Mouse (Mus musculus) left cerebral cortex, postnatal 4 days (tissue): ENCODE data around the gene Tmem265. TPM values are rescaled to one million over a fixed set of nuclear protein-coding genes. Genes with fewer than 3 reads are reported as not detected.
A peak's percentile ranks its signal among the peaks of the same experiment; 100 is the strongest.

Source experiments
- DNase-seq: peaks from one replicate; pipeline ENCODE4 v3.0.0-alpha.2; 2022
- intact Hi-C: fragments of 180-260 bp; cut with DNase I; formaldehyde crosslinking; loops from one replicate; pipeline ENCODE4 v1.15.1; 2025
- total RNA-seq, 2 experiments: library from RNA; stranded (reverse); gene quantifications; 2 replicates each; pipeline ENCODE4 v1.2.3; 2021

Gene Tmem265
- total RNA-seq, 2 experiments from 2014 or later = 6.9 to 9.3 TPM

DNA sequence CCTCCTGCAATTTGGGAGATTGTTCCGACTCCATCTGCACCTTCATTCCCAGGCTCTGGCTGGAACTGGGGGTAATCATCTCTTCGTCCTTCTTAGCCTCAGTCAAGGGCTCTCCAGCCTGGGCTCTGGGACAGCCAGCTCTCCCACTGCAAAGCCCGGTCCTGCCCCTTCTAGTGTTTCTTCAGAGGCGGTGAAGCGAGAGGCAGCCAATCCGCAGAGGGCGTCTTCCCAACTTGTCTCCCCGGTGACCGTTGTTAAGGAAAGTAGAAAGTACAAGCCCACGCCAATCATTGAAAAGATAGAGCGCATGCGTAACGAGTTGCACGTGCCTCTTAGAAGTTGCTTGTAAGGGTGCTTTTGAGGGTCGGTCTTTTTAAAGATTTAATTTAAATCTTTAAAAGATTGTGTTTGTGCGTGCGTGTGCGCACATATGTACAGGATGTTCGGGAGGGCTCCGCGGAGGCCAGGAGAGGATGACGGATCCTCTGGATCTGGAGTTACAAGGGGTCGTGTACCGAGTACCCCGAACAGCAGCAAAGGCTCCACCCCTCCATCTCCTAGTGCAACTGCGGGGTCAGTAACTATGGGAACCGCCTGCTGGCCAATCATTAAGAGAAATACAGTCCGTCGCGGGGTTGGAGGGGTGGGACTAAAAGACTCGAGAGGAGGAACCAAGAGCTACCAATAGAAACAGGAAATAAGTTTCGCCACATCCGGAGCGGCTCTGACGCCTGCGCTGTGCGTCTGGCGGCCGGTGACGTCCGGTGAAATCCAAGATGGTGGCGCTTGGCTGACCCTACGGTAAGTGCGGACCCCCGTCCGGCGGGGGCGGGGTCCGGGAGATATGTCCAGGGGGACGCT is 27.1 kb downstream of the Tmem265 start, which contains the start of the genes Ccdc189 and Rnf40:
TSS of gene Ccdc189 (minus strand) at position 585 of the 861 bp plus-strand sequence.
TSS of gene Rnf40 (plus strand) at position 757 of the 861 bp plus-strand sequence.
- intact Hi-C loops = no loop called here

DNA sequence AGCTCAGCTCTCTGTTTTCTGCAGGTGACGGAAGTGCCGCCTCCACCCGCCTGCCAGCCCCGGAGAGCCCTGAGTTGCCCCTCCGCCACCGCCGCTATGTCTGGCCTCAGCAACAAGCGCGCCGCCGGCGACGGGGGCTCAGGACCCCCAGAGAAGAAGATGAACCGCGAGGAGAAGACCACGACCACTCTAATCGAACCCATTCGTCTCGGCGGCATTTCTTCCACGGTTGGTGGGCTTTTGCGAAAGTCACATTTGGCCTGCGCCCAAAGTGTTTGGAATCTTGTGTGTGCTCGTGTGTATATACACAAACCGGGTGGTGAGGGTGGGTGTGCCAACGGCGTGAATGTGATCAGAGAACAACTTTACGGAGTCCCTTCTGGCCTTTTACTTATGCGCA is 27.7 kb downstream of the Tmem265 start:
- no peak for DNase-seq

More for the DNA sequence above, 27.1 kb downstream of the Tmem265 start, which contains the start of the genes Ccdc189 and Rnf40:
- peak; percentile 95 for DNase-seq

GRCm38 (mm10) chr7:127589637-127590036 is 28.4 kb downstream of the Tmem265 start:
- intact Hi-C loops = no loop called here

More for the DNA sequence above, 27.7 kb downstream of the Tmem265 start:
- intact Hi-C loops = no loop called here

DNA sequence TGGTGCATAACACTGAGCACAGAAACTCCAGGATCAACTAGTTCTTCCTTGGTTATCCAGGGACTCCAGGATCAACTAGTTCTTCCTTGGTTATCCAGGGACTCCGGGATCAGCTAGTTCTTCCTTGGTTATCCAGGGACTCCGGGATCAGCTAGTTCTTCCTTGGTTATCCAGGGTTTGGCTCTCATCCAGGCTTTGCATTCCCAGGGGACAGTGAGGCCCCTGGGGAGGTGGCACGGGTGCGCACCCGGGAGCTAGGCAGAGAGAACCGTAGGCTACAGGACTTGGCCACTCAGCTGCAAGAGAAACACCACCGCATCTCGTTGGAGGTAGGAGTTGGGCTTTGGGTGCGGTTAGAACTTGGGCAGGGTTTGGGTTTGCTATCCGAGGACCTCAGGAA is 29.9 kb downstream of the Tmem265 start:
- no peak for DNase-seq
- intact Hi-C loops = no loop called here

More at GRCm38 (mm10) chr7:127589637-127590036, 28.4 kb downstream of the Tmem265 start:
- no peak for DNase-seq

GRCm38 (mm10) chr7:127592575-127592974 is 31.4 kb downstream of the Tmem265 start:
- DNase-seq = no peak
- intact Hi-C loops = no loop called here

- no peak for DNase-seq
- intact Hi-C loops = no loop called here
Observed at GRCm38 (mm10) chr7:127596747-127597146, 35.6 kb downstream of the Tmem265 start.

DNA sequence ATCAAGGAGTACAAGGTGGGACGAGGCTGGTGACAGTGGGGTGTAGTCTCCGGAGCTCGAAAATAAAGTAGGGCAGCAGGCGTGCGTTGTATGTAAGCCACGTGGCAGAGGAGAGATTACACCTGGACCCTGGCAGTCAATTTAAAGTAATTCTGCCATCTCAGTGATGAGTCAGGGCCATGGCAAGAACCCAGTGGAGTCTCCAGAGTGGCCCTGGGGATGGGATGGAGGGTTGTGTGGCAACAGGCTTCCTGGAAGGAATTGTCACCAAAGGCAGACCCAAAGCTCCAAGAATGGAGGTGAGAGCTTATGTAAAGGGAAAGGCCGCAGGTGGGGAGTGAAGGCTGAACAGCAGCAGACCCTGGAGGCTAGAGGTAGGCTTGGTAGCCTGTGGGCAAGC is 39.4 kb downstream of the Tmem265 start:
- intact Hi-C loops = no loop called here
- no peak for DNase-seq

GRCm38 (mm10) chr7:127601735-127602134 is 40.5 kb downstream of the Tmem265 start:
- intact Hi-C loops = no loop called here
- no peak for DNase-seq

DNA sequence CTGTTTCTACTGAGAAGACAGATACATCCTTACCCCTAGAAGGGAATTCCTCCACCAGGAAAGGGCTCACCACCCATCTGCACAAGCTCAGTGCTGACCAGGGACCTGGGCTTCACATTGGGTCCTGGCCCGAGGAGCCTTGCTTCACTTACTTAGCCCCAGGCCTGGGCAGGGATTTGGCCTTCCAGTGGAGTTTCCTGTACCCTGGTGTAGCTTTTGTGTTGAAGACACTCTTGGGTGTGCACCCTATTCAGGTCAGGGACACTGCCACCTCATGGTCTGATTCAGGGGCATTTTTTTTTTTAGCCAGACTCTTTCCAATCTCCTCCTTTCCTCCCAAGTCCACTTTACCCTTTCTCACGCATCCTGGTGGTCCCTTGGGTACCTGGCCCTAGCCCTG is 41.7 kb downstream of the Tmem265 start:
- intact Hi-C loops = no loop called here
- no peak for DNase-seq

DNA sequence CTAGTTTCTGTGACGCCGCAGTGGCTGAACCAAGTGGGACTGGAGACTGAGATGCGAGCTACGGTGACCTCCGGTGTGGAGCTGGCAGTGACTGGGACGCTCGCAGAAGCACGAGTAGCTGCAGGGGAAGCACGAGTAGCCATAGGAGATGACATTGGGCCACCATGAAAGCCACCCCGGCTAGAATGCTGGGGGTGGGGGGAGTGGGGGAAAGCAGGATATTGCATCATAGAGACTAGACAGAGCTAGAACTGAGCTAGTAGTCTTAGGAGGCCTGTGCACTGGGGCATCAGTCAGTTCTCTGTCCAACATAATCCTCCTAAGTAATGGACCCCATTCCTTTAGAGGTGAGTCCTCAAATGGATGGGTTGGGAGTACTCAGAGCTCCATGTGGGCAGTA is 43.1 kb downstream of the Tmem265 start:
- intact Hi-C loops = no loop called here
- DNase-seq = no peak

GRCm38 (mm10) chr7:127607150-127607549 is 46.0 kb downstream of the Tmem265 start:
- DNase-seq = no peak
- intact Hi-C loops = no loop called here

DNA sequence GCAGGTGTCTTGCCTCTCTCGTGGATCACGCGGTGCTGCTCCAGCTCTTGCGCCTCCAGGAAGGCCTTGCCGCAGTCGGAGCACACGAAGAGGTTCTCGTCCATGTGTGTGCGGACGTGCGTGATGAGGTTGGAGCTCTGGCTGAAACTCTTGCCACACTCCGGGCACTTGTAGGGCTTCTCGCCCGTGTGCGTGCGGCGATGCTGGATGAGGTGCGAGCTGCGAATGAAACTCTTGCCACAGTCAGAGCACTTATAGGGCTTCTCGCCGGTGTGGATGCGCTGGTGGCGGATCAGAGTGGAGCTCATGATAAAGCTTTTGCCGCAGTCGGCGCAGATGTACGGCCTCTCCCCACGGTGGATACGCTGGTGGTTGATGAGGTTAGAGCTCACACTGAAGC is 49.8 kb downstream of the Tmem265 start:
- intact Hi-C loops = no loop called here
- no peak for DNase-seq

GRCm38 (mm10) chr7:127611561-127611960 is 50.4 kb downstream of the Tmem265 start:
- intact Hi-C loops = no loop called here

GRCm38 (mm10) chr7:127613501-127613900 is 52.3 kb downstream of the Tmem265 start:
- intact Hi-C loops = no loop called here
- no peak for DNase-seq

More at GRCm38 (mm10) chr7:127611561-127611960, 50.4 kb downstream of the Tmem265 start:
- DNase-seq = no peak

DNA sequence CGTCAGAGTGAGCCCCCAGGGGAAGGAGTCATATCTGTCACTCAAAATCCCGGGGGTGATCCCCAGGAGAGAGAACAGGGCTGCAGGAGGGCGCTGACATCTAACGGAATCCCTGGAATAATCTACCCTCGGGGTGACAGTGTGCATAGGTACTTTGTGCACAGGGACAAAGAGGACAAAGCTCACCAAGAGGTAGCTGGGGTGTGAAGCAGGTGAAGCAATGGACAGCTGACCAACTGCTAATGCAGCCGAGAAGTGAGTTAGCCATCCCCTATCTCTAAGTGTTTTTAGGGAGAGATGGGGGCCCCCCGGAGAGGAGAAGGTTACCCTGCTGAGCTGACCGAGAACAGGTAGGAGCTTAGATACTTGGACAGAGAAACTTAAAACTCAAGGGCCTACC is 52.9 kb downstream of the Tmem265 start:
- intact Hi-C loops = no loop called here
- DNase-seq = no peak

GRCm38 (mm10) chr7:127614511-127614890 is 53.3 kb downstream of the Tmem265 start:
- intact Hi-C loops = no loop called here
- DNase-seq = peak; percentile 28

GRCm38 (mm10) chr7:127614891-127615843 is 54.0 kb downstream of the Tmem265 start, which contains the start of gene Zfp629:
Gene Zfp629 (minus strand): TSS chr7:127615797.
- intact Hi-C loops = no loop called here
- peak; percentile 87 for DNase-seq

GRCm38 (mm10) chr7:127616336-127616735 is 55.1 kb downstream of the Tmem265 start:
- intact Hi-C loops = no loop called here
- DNase-seq = no peak
